1 mouse cellular context compared by ENCODE assay signal in genomic region chr6:124921539-124921938, GRCm38 (mm10).
TF ChIP-seq lines count a peak whose summit lies in the region.

No protein-coding gene starts in this region.

TF ChIP-seq in MEL, 35 proteins besides CTCF, POLR2A, EP300 and RAD21:
- TF ChIP-seq SIN3A (IDR thresholded peaks at IDR 0.05; ENCODE audit: low read length) (peak; percentile 29; the same call in 1 of the 2 replicates), RCOR1 (IDR thresholded peaks at IDR 0.05; ENCODE audit: low read depth, low read length) (peak; percentile 43; the same call in 1 of the 2 replicates), JUND (IDR thresholded peaks at IDR 0.05; ENCODE audit: low read depth, low read length) (no peak), POLR2AphosphoS2 (IDR thresholded peaks at IDR 0.05; ENCODE audit: low read length) (no peak), SMC3 (IDR thresholded peaks at IDR 0.05; ENCODE audit: low read depth, low read length) (no peak), TAL1 (IDR thresholded peaks at IDR 0.05; ENCODE audit: low read length) (no peak), USF2 (IDR thresholded peaks at IDR 0.05; ENCODE audit: borderline replicate concordance in 1 of 2, insufficient read depth in 1 of 2, low read depth in 1 of 2, low read length in 2 of 2) (no peak), MAX (IDR thresholded peaks at IDR 0.05; ENCODE audit: low read length) (no peak), CHD1 (IDR thresholded peaks at IDR 0.05; ENCODE audit: low read depth, low read length) (no peak), ZKSCAN1 (IDR thresholded peaks at IDR 0.05; ENCODE audit: low read depth, low read length) (no peak), ELF1 (IDR thresholded peaks at IDR 0.05; ENCODE audit: low read depth, low read length) (peak; percentile 57; the same call in 1 of the 2 replicates), MEF2A (IDR thresholded peaks at IDR 0.05; ENCODE audit: extremely low read depth, insufficient replicate concordance, low read depth, low read length, poor library complexity, severe bottlenecking) (no peak), E2F4 (IDR thresholded peaks at IDR 0.05; ENCODE audit: borderline replicate concordance, low read depth, low read length) (no peak), ETS1 (IDR thresholded peaks at IDR 0.05; ENCODE audit: low read depth, low read length) (peak; percentile 39; the same call in 1 of the 2 replicates), GATA1 (IDR thresholded peaks at IDR 0.05; ENCODE audit: low read depth, low read length) (peak; percentile 69), ZNF384 (IDR thresholded peaks at IDR 0.05; ENCODE audit: low read depth, low read length) (peak; percentile 98), MAZ (IDR thresholded peaks at IDR 0.05; ENCODE audit: low read depth, low read length) (no peak), TBP (IDR thresholded peaks at IDR 0.05; ENCODE audit: low read depth, low read length) (0 out of 2 replicates have a peak, but pooled peaks have one; percentile 15), MYB (IDR thresholded peaks at IDR 0.05; ENCODE audit: low read depth, low read length) (no peak), POLR2AphosphoS5 (IDR thresholded peaks at IDR 0.05; ENCODE audit: borderline replicate concordance, low read depth, low read length) (no peak), UBTF (IDR thresholded peaks at IDR 0.05; ENCODE audit: borderline replicate concordance, insufficient read depth, low read depth, low read length) (no peak), BHLHE40 (IDR thresholded peaks at IDR 0.05; ENCODE audit: borderline replicate concordance, low read depth, low read length) (no peak), NELFE (IDR thresholded peaks at IDR 0.05; ENCODE audit: low read depth, low read length) (no peak), GABPA (IDR thresholded peaks at IDR 0.05; ENCODE audit: low read depth, low read length) (no peak), MXI1 (IDR thresholded peaks at IDR 0.05; ENCODE audit: low read depth, low read length) (no peak), TCF12 (IDR thresholded peaks at IDR 0.05; ENCODE audit: low read depth, low read length) (no peak), NRF1 (IDR thresholded peaks at IDR 0.05; ENCODE audit: insufficient read depth, low read depth, low read length, poor library complexity, severe bottlenecking) (0 out of 2 replicates have a peak, but pooled peaks have one; percentile 15), HCFC1 (IDR thresholded peaks at IDR 0.05; ENCODE audit: low read depth, low read length) (peak; percentile 58), MAFK (IDR thresholded peaks at IDR 0.05; ENCODE audit: borderline replicate concordance, low read depth, low read length) (no peak), KAT2A (conservative IDR thresholded peaks at IDR 0.05; ENCODE audit: low read depth, low read length) (no peak), MYC (IDR thresholded peaks at IDR 0.05; ENCODE audit: low read depth, low read length) (no peak), ZC3H11A (IDR thresholded peaks at IDR 0.05; ENCODE audit: low read depth, low read length) (no peak), CHD2 (IDR thresholded peaks at IDR 0.05; ENCODE audit: low read length) (no peak), ZMIZ1 (IDR thresholded peaks at IDR 0.05; ENCODE audit: low read depth, low read length) (no peak), USF1 (IDR thresholded peaks at IDR 0.05; ENCODE audit: low read depth, low read length) (no peak)
